Mouse (Mus musculus): ENCODE data around the gene Tril.

- TF ChIP-seq CTCF (IDR thresholded peaks at IDR 0.05; ENCODE audit: low read depth): no peak
- TF ChIP-seq EP300 (IDR thresholded peaks at IDR 0.05; ENCODE audit: low read depth): no peak
Measured at GRCm38 (mm10) chr6:53820486-53820985, at the start of gene Tril.

All from liver, postnatal 0 days (tissue).